Mouse (Mus musculus) neural tube, embryonic 13.5 days (tissue): Measurements from ENCODE around the gene Pop5. TPM values are rescaled to one million over a fixed set of nuclear protein-coding genes. Genes with fewer than 3 reads are reported as not detected.
A peak's percentile ranks its signal among the peaks of the same experiment; 100 is the strongest.

ENCODE experiments used
- ATAC-seq: fragments of 200-750 bp; cut with Nextera tagmentation; 2 replicates; pipeline ENCODE4 v1.8.0; 2017; ENCODE audit warnings: low read depth, mild to moderate bottlenecking, moderate TSS enrichment, moderate library complexity
- H3K27ac ChIP-seq: fragments of 300-500 bp; sonication (generic); replicated peaks from 2 replicates; pipeline ENCODE4 v1.5.1; 2015; ENCODE audit warnings: moderate library complexity, mild to moderate bottlenecking, inconsistent platforms
- H3K27me3 ChIP-seq: fragments of 300-500 bp; sonication (generic); 2 replicates; pipeline ENCODE4 v1.6.1; 2015; ENCODE audit warnings: mild to moderate bottlenecking, inconsistent platforms
- H3K36me3 ChIP-seq: fragments of 300-500 bp; sonication (generic); 2 replicates; pipeline ENCODE4 v1.6.1; 2015; ENCODE audit warnings: mild to moderate bottlenecking, inconsistent platforms
- H3K4me1 ChIP-seq: fragments of 300-500 bp; sonication (generic); replicated peaks from 2 replicates; pipeline ENCODE4 v1.6.1; 2015; ENCODE audit warnings: inconsistent platforms
- H3K4me2 ChIP-seq: fragments of 300-500 bp; sonication (generic); 2 replicates; pipeline ENCODE4 v1.6.1; 2015; ENCODE audit warnings: inconsistent platforms, mild to moderate bottlenecking, moderate library complexity
- H3K4me3 ChIP-seq: fragments of 300-500 bp; sonication (generic); 2 replicates; pipeline ENCODE4 v1.5.1; 2015; ENCODE audit warnings: mild to moderate bottlenecking, inconsistent platforms
- H3K9ac ChIP-seq: fragments of 300-500 bp; sonication (generic); 2 replicates; pipeline ENCODE4 v1.6.1; 2015; ENCODE audit warnings: moderate library complexity, mild to moderate bottlenecking, inconsistent platforms
- H3K9me3 ChIP-seq: fragments of 300-500 bp; sonication (generic); 2 replicates; pipeline ENCODE4 v1.6.1; 2016; ENCODE audit warnings: inconsistent platforms
- WGBS: fragments of 180-500 bp; shearing (Covaris S2); methylation state at CpG from one replicate; pipeline ENCODE4 v1.1.7; 2015; 5-methylcytosine and 5-hydroxymethylcytosine counted together
- polyA plus RNA-seq: library from polyadenylated mRNA; unstranded; fragments of >200 nt; fragmentation: Nextera tagmentation; extraction: Ambion mirVana; gene quantifications from 2 replicates; pipeline ENCODE4 v1.2.1, GENCODE M21; 2015

Pop5 gene
- polyA plus RNA-seq, 1 experiment from 2014 or later = 138 TPM

DNA sequence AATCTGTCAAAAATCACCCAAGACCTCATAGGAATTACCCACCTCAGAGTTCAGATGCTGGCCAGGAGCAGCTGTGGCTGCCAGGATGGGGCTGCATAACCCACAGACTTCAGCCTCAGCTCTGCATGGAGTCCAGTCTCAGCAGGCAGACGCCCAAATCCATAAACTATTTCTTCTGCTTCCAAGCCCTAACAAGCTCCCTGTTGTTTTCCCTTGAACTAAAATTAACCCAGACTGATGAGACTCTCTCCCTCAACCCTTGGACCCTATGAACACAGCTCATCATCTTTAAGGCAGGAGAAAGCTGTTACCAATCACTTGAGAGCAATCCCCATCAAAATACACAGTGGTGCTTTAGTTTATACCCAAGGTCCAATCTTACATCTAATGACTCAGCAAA is 19.8 kb downstream of the Pop5 start:
- Histone ChIP-seq H3K36me3 (peaks cover 68% of the 10 kb centered on the region), H3K4me1 (no peaks in the 10 kb centered on the region; the same call in 1 of the 2 replicates), H3K4me2 (no peak overlapping the region), H3K9me3 (no peaks in the 10 kb centered on the region), H3K9ac (no peak overlapping the region), H3K27ac (no peak overlapping the region), H3K4me3 (no peak overlapping the region), H3K27me3 (no peaks in the 10 kb centered on the region)
- 82% methylated on average over 1 of the region's 1 CpGs for WGBS
- ATAC-seq = no peak

DNA sequence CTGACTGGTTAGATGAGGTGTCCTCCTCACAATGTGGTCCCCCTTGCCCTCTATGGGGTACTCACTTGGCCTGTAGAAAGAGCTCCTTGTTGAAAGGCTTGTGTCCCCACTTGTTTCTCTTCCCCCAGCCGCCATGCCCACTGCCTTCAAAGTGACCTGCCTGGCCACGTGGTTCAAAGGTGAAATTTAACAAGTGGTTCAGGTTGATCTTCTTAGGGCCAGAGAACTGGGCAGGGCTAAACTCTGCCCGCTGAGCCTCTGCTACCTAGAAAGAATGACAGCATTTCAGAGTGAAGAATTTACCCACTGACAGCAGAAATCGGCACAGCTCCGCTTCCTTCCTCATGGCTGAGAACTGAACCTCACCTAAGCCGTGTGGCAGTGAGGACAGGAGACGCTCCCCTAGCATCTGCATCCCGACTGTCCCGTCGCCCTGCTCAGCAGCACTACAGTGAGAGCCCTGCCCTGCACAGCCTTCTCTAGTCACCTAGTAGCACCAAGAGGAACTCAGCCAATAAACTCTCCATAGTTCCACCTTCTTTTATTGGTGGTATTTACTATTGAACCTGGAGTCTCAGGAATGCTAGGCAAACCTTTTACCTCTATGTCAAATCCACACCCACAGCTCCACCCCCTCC is 21.4 kb downstream of the Pop5 start:
- Histone ChIP-seq H3K9ac (no peak overlapping the region), H3K4me2 (no peak overlapping the region), H3K27me3 (no peaks in the 10 kb centered on the region), H3K4me1 (no peaks in the 10 kb centered on the region; the same call in 1 of the 2 replicates), H3K36me3 (peaks cover 55% of the 10 kb centered on the region), H3K9me3 (no peaks in the 10 kb centered on the region), H3K4me3 (no peak overlapping the region), H3K27ac (no peak overlapping the region)
- no peak for ATAC-seq
- 92% methylated on average over 10 of the region's 10 CpGs for WGBS

DNA sequence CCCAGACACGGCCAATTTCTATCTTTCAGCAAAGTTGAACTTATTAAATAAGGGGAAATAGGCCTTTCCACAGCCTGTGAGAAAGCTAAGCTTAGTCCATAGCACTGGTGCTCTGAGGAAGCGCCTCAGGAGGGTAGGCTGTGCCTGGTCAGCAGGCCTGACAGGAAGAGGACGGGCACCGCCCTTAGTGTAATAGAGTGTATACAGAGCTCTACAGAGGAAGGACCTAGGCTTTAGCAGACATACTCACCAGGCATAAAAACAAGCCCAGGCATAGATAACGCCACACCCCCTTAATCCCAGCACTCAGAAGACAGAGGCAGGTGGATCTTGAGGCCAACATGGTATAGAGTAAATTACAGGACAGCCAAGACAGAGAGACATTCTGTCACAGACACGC is 24.7 kb downstream of the Pop5 start:
- no peaks in the 10 kb centered on the region for H3K9me3 ChIP-seq
- H3K4me1 ChIP-seq = peaks cover 4% of the 10 kb centered on the region; the same call in 1 of the 2 replicates
- no peak overlapping the region for H3K4me3 ChIP-seq
- H3K4me2 ChIP-seq = no peak overlapping the region
- no peaks in the 10 kb centered on the region for H3K27me3 ChIP-seq
- no peak for ATAC-seq
- H3K27ac ChIP-seq = no peak overlapping the region
- H3K9ac ChIP-seq = no peak overlapping the region
- H3K36me3 ChIP-seq = peaks cover 49% of the 10 kb centered on the region
- 89% methylated on average over 6 of the region's 6 CpGs for WGBS

DNA sequence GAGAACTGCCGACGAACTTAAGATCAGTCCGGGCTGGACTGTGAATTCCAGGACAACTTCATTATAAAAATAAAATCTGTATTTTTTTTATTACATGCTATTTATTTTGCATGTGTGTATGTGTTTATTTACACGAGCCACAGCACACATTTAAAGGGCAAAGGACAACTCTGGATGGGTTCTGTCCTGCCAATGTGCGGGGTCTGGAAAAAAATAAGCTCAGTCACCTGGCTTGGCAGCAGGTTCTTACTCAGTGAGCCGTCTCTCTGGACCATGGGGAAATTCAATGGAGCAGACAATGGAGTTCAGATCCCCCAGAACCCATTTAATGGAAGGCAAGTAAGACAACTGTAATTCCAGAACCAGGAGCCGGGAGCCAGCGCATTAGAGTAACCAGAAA is 25.5 kb downstream of the Pop5 start:
- Histone ChIP-seq H3K27ac (no peak overlapping the region), H3K4me1 (peaks cover 9% of the 10 kb centered on the region; the same call in 1 of the 2 replicates), H3K36me3 (peaks cover 42% of the 10 kb centered on the region), H3K4me2 (no peak overlapping the region), H3K9me3 (no peaks in the 10 kb centered on the region), H3K27me3 (no peaks in the 10 kb centered on the region), H3K4me3 (no peak overlapping the region), H3K9ac (no peak overlapping the region)
- no peak for ATAC-seq
- 88% methylated on average over 8 of the region's 8 CpGs for WGBS

DNA sequence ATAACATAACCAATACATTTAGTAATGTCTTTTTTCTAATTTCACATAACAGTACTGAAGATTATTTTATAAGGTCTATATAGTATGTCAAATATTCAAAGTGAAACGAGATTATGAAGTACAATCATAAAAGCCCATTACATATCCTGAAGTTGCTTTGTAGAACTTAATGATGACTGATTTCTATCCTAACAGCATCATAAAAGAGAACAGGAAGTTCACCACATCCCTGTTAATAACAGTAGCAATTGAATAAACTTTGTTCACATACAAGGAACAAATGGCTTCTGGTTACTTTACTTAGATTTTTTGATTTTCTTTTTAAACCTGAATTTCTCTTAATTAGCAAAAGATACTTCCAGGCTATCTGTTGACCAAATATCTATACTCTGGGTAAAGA is 26.2 kb downstream of the Pop5 start:
- 87% methylated on average over 1 of the region's 1 CpGs for WGBS
- no peak overlapping the region for H3K4me2 ChIP-seq
- no peak for ATAC-seq
- no peaks in the 10 kb centered on the region for H3K9me3 ChIP-seq
- H3K4me1 ChIP-seq = peaks cover 16% of the 10 kb centered on the region; the same call in 1 of the 2 replicates
- peaks cover 42% of the 10 kb centered on the region for H3K36me3 ChIP-seq
- no peaks in the 10 kb centered on the region for H3K27me3 ChIP-seq
- H3K9ac ChIP-seq = no peak overlapping the region
- no peak overlapping the region for H3K4me3 ChIP-seq
- no peak overlapping the region for H3K27ac ChIP-seq

DNA sequence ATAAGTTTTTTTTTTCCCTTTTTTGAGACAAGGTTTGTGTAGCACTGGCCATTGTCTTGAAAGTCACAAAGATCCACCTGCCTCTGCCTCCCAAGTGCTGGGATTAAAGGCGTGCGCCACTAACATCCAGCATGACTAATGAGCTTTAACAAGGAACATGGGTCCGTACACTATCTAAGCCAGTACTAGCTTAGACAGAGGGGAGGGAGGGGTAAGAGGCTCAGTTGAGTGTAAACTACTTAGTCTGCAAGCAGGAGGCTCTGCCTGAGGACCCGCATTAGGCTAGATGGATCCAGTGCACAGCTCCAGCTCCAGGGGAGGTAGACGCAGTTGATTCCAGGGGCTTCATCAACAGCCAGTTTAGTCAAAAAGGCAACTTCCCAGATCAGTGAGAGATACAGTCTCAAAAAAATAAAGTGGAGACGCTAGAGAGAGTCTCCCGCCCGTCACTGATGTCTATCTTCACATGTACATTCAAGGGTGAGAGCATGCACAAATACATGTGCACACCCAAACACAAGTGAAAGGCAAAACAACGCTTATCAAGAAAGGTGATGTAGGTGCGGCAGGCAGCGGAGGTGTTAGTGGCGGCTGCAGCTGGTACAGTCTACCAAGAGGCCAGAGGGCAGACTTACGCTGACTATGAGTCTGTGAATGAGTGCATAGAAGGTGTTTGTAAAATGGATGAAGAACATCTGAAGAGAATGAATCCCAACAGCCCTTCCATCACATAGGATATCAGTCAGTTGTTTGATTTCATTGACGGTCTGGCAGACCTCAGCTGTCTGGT is 27.1 kb downstream of the Pop5 start:
- Histone ChIP-seq H3K27ac (no peak overlapping the region), H3K9me3 (no peaks in the 10 kb centered on the region), H3K36me3 (peaks cover 34% of the 10 kb centered on the region), H3K4me3 (no peak overlapping the region), H3K9ac (no peak overlapping the region), H3K4me1 (peaks cover 24% of the 10 kb centered on the region), H3K27me3 (no peaks in the 10 kb centered on the region), H3K4me2 (no peak overlapping the region)
- ATAC-seq = no peak
- 86% methylated on average over 14 of the region's 14 CpGs for WGBS

DNA sequence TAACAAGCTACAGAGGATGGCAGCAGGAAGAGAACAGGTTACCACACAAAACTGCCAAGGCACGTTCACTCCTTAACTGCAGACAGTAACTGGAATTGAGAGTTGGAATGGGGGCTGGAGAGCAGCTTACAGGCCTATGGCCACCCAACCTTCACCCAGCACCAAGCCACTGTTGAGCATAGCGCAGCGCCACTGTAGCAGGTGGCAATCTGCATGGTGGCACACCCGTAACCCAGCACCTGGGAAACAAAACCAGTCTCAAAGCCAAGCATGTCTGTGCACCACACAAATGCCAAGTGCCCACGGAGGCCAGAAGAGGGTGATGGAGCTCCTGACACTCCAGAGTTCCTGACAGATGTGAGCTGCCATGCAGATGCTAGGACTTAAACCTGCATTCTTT is 30.7 kb downstream of the Pop5 start:
- H3K36me3 ChIP-seq = peaks cover 30% of the 10 kb centered on the region
- no peaks in the 10 kb centered on the region for H3K9me3 ChIP-seq
- H3K4me3 ChIP-seq = no peak overlapping the region
- no peaks in the 10 kb centered on the region for H3K27me3 ChIP-seq
- no peak overlapping the region for H3K9ac ChIP-seq
- H3K4me2 ChIP-seq = no peak overlapping the region
- no peak for ATAC-seq
- peaks cover 58% of the 10 kb centered on the region for H3K4me1 ChIP-seq
- no peak overlapping the region for H3K27ac ChIP-seq
- 93% methylated on average over 5 of the region's 5 CpGs for WGBS

DNA sequence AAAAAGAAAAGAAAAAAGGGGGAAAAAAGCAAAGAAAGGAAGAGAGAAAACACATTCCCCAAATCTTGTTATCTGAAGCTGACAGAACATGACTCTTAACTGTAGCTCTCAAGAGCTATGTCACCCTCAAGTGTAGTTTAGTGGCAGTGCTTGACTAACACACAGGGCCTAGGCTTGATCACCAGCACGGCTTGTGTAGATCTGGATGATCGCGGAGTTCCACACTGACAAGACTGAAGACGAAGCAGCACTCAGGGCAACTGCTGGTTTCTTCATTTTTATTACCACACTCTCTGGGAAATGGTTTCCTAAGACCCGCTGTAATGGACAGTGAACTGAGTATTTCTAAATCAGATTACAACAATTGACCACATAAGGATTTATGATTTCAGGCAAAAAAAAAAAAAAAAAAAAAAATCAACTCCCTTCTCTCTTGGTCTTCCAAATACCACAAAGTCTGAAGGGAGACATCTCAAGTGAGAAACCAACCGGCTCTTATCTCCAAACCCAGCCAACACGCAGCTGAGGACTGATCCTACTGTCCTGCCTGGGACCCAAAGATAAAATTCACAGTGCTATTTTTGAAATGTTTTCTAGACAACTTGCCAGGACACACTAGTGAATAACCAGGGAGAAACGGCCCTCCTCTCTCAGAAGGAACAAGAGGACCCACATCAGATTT is 31.3 kb downstream of the Pop5 start:
- no peak overlapping the region for H3K9ac ChIP-seq
- no peak overlapping the region for H3K4me2 ChIP-seq
- H3K4me3 ChIP-seq = no peak overlapping the region
- 88% methylated on average over 8 of the region's 8 CpGs for WGBS
- peaks cover 62% of the 10 kb centered on the region for H3K4me1 ChIP-seq
- peaks cover 30% of the 10 kb centered on the region for H3K36me3 ChIP-seq
- no peaks in the 10 kb centered on the region for H3K27me3 ChIP-seq
- H3K9me3 ChIP-seq = no peaks in the 10 kb centered on the region
- H3K27ac ChIP-seq = no peak overlapping the region
- ATAC-seq = no peak

DNA sequence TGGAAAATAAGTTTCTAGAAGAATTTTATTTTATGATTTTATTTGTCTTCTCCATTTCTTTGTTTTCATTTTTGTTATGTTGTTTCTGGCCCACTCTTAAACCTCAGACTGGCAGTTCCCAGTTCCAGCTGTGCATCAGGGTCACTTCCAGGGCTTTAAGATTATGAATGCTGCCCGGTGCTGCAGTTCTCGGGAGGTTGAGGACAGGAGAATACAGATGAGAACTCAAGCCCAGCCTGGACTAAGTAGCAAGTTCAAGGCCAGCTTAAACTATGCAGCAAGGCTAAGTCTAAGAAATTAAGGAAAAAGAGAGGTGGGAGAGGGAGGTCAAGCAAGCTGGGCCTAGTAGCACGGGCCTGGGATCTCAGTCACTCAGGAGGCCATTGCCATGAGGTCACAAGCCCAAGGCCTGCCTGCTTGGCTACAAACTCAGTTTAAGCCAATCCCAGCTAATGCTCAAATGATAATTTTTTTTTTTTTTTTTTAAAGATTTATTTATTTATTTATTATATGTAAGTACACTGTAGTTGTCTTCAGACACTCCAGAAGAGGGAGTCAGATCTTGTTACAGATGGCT is 31.9 kb downstream of the Pop5 start:
- Histone ChIP-seq H3K9ac (no peak overlapping the region), H3K9me3 (no peaks in the 10 kb centered on the region), H3K36me3 (peaks cover 30% of the 10 kb centered on the region), H3K4me1 (peaks cover 62% of the 10 kb centered on the region), H3K27ac (no peak overlapping the region), H3K27me3 (no peaks in the 10 kb centered on the region), H3K4me3 (no peak overlapping the region), H3K4me2 (no peak overlapping the region)
- ATAC-seq = no peak
- WGBS = 79% methylated on average over 3 of the region's 3 CpGs

DNA sequence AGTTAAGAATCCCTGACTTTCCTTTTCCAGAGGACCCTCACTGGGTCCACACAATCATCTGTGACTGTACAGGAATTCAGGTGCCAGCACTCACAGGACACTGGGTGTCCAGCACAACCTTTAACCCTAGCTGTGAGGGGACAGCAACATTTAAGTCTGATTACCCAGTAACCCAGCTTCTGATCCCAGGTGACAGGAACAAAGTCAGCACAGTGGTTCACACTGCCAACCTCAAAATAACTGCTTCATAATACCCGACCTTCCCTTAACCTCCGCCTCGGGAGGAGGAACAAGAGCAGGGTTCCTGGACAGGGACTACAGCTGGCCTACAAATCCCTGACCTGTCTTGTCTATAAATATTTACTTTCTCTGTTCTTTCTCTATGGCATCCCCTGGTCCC is 32.6 kb downstream of the Pop5 start:
- 62% methylated on average over 3 of the region's 3 CpGs for WGBS
- Histone ChIP-seq H3K27ac (no peak overlapping the region), H3K9ac (no peak overlapping the region), H3K27me3 (no peaks in the 10 kb centered on the region), H3K4me1 (peaks cover 65% of the 10 kb centered on the region), H3K4me3 (no peak overlapping the region), H3K9me3 (no peaks in the 10 kb centered on the region), H3K4me2 (0 out of 2 replicates have a peak overlapping the region, but pooled peaks have one; percentile 91), H3K36me3 (peaks cover 30% of the 10 kb centered on the region)
- ATAC-seq = no peak

DNA sequence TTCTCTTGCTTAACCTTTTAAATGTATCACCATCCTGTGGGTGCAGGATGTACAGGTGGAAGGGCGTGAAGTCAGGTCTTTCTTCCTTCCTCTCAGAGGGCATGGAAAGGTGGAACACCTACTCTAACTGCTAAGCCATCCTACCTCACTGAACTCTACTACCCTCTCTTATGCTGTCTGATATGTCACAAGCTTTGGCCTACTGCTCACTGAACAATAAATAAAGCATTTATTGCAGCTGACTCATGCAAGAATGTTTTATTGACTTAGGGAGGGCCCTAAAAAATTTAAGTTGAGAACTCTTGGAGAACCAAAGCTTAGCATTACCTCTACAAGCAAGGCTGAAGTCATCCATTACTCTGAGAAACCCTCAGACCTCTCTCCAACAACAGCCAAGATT is 34.3 kb downstream of the Pop5 start:
- Histone ChIP-seq H3K4me1 (peaks cover 65% of the 10 kb centered on the region), H3K27ac (no peak overlapping the region), H3K9me3 (no peaks in the 10 kb centered on the region), H3K36me3 (peaks cover 30% of the 10 kb centered on the region), H3K27me3 (no peaks in the 10 kb centered on the region), H3K4me3 (peak overlapping the region; percentile 92), H3K9ac (peak overlapping the region; percentile 98; the same call in 1 of the 2 replicates), H3K4me2 (peak overlapping the region; percentile 91)
- WGBS = 97% methylated on average over 1 of the region's 1 CpGs
- ATAC-seq = no peak
